Mouse (Mus musculus) neural tube, embryonic 15.5 days (tissue): ENCODE measurements around the gene Ipo13. TPM values are rescaled to one million over a fixed set of nuclear protein-coding genes. Genes with fewer than 3 reads are reported as not detected.
A peak's percentile ranks its signal among the peaks of the same experiment; 100 is the strongest.

ENCODE experiments used
- ATAC-seq: fragments of 200-750 bp; cut with Nextera tagmentation; 2 replicates; pipeline ENCODE4 v1.8.0; 2017; ENCODE audit warnings: mild to moderate bottlenecking, moderate TSS enrichment, moderate library complexity; ENCODE audit not compliant: low FRiP score
- H3K27ac ChIP-seq: fragments of 300-500 bp; sonication (generic); replicated peaks from 2 replicates; pipeline ENCODE4 v1.5.1; 2015; ENCODE audit warnings: mild to moderate bottlenecking, inconsistent platforms
- H3K27me3 ChIP-seq: fragments of 300-500 bp; sonication (generic); replicated peaks from 2 replicates; pipeline ENCODE4 v1.6.1; 2015; ENCODE audit warnings: inconsistent platforms
- H3K36me3 ChIP-seq: fragments of 300-500 bp; sonication (generic); 2 replicates; pipeline ENCODE4 v1.6.1; 2015; ENCODE audit warnings: inconsistent platforms
- H3K4me1 ChIP-seq: fragments of 300-500 bp; sonication (generic); 2 replicates; pipeline ENCODE4 v1.6.1; 2015; ENCODE audit warnings: inconsistent platforms
- H3K4me2 ChIP-seq: fragments of 300-500 bp; sonication (generic); 2 replicates; pipeline ENCODE4 v1.6.1; 2015; ENCODE audit warnings: inconsistent platforms, mild to moderate bottlenecking, moderate library complexity
- H3K4me3 ChIP-seq: fragments of 300-500 bp; sonication (generic); replicated peaks from 2 replicates; pipeline ENCODE4 v1.5.1; 2015; ENCODE audit warnings: mild to moderate bottlenecking, inconsistent platforms
- H3K9ac ChIP-seq: fragments of 300-500 bp; sonication (generic); replicated peaks from 2 replicates; pipeline ENCODE4 v1.6.1; 2015; ENCODE audit warnings: mild to moderate bottlenecking, inconsistent platforms
- H3K9me3 ChIP-seq: fragments of 300-500 bp; sonication (generic); replicated peaks from 2 replicates; pipeline ENCODE4 v1.6.1; 2016; ENCODE audit warnings: inconsistent platforms
- WGBS: fragments of 180-500 bp; shearing (Covaris S2); methylation state at CpG from one replicate; pipeline ENCODE4 v1.1.7; 2015; ENCODE audit warnings: mixed read lengths; 5-methylcytosine and 5-hydroxymethylcytosine counted together
- polyA plus RNA-seq: library from polyadenylated mRNA; unstranded; fragments of >200 nt; fragmentation: Nextera tagmentation; extraction: Ambion mirVana; gene quantifications from 2 replicates; pipeline ENCODE4 v1.2.1, GENCODE M21; 2015

Gene Ipo13
- polyA plus RNA-seq, 1 experiment from 2014 or later, result 59.3 TPM

DNA sequence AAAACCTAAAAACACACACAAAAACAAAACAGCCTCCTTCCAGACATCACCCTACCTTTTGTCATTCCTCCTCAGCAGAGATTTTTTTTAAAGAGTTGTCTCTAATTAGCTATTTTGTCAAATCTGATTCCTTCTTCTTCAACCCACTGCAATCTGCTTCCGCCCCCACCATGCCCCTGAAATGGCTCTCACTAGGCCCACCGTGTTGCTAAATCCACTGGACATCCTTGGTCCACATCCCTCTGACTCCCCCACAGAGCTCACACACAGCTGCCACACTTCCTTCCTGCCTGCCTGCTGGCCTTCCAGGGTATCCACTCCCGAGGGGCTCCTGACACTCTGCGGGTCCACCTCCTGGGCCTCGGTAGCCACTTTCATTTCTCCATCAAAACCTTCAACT, 36.1 kb downstream of the Ipo13 start:
- H3K27ac ChIP-seq, result no peak overlapping the region
- H3K36me3 ChIP-seq, result peaks cover 54% of the 10 kb centered on the region
- 77% methylated on average over 5 of the region's 5 CpGs for WGBS

GRCm38 (mm10) chr4:117878301-117878700, 36.5 kb downstream of the Ipo13 start:
- Histone ChIP-seq H3K9me3 (no peaks in the 10 kb centered on the region), H3K36me3 (peaks cover 58% of the 10 kb centered on the region), H3K27ac (no peak overlapping the region), H3K4me2 (no peak overlapping the region), H3K9ac (no peak overlapping the region), H3K27me3 (no peaks in the 10 kb centered on the region), H3K4me1 (peaks cover 42% of the 10 kb centered on the region), H3K4me3 (no peak overlapping the region)
- WGBS, result 39% methylated on average over 10 of the region's 10 CpGs
- ATAC-seq, result no peak

More for the DNA sequence above, 36.1 kb downstream of the Ipo13 start:
- no peak for ATAC-seq
- H3K4me3 ChIP-seq, result no peak overlapping the region
- peaks cover 46% of the 10 kb centered on the region for H3K4me1 ChIP-seq
- no peak overlapping the region for H3K4me2 ChIP-seq
- no peak overlapping the region for H3K9ac ChIP-seq
- H3K9me3 ChIP-seq, result no peaks in the 10 kb centered on the region
- H3K27me3 ChIP-seq, result no peaks in the 10 kb centered on the region

DNA sequence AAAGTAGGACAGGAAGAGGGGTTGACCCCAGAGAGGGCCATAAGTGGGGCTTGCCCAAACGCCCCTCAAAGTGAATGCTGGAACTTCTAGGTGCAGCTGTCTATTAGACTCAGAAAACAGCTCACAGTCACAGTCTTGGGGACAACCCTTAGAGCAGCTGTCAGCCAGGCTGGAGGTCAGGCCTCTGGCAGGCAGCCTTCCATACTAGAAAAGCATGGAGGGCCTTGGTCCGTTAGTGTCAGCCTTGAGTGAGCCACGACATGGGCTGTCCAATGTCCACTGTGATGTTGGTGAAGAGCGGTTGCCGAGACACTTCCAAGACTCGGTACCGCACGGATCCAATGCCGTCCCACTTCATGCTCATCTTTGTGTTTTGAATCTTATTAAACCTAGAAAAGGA, 41.2 kb downstream of the Ipo13 start:
- H3K4me3 ChIP-seq, result no peak overlapping the region
- no peak overlapping the region for H3K27ac ChIP-seq
- peaks cover 42% of the 10 kb centered on the region for H3K36me3 ChIP-seq
- H3K4me2 ChIP-seq, result no peak overlapping the region
- no peaks in the 10 kb centered on the region for H3K9me3 ChIP-seq
- H3K9ac ChIP-seq, result no peak overlapping the region
- 92% methylated on average over 9 of the region's 9 CpGs for WGBS
- peaks cover 19% of the 10 kb centered on the region for H3K4me1 ChIP-seq
- ATAC-seq, result no peak
- H3K27me3 ChIP-seq, result no peaks in the 10 kb centered on the region

DNA sequence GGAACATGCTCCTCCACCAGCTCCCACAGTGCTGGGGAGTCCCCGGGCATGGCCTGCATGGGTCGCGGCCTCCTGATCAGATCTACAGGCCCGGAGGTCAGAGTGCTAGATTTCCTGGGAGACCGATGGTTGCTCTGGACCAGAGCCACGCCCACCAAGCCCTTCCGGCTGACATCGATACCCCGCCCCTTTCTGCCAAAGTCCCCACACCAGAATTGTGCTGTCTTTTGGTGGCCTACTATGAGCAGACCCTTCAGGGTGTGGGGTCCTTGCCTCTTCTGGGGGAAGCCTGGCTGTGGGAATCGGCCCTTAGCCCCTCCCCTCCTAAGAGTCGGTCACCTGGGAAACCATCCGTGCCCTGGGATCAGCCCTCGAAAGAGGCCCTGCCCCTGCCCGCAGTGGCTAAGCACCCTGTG, 42.3 kb downstream of the Ipo13 start, which contains the start of gene Ccdc24:
Gene Ccdc24 (minus strand): TSS at position 87 of the 416 bp plus-strand sequence.
- H3K27me3 ChIP-seq, result no peaks in the 10 kb centered on the region
- ATAC-seq, result no peak
- H3K9me3 ChIP-seq, result no peaks in the 10 kb centered on the region
- WGBS, result 7% methylated on average over 14 of the region's 14 CpGs
- no peak within 1 kb of the TSS for H3K27ac ChIP-seq
- no peak within 1 kb of the TSS for H3K4me3 ChIP-seq
- H3K9ac ChIP-seq, result peak within 1 kb of the TSS; percentile 3; the same call in 1 of the 2 replicates
- peaks cover 42% of the 10 kb centered on the region for H3K36me3 ChIP-seq
- H3K4me1 ChIP-seq, result peaks cover 20% of the 10 kb centered on the region
- peak within 1 kb of the TSS; percentile 41 for H3K4me2 ChIP-seq

DNA sequence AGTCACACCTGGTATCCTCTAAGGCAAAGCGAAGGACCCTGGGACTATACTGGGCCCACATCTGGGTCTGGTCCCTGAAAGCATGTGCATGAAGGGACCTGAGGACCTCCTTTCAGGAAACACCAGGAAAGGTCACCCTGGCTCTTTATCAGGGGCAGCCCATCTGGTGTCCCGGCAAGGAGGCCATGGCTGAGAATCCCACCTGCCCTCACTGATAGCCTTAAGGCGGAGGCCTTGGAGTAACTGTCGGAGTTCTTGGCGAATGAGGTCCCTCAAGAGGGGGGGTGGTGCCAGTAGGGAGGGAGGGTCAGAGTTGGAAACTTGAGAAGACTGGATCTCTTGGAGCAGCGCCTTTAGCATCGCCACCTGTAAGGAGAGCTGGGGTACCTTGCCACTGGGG, 43.0 kb downstream of the Ipo13 start:
- ATAC-seq, result no peak; the same call in 1 of the 2 replicates
- Histone ChIP-seq H3K4me2 (no peak overlapping the region), H3K27me3 (no peaks in the 10 kb centered on the region), H3K9me3 (no peaks in the 10 kb centered on the region), H3K4me3 (no peak overlapping the region), H3K27ac (no peak overlapping the region), H3K4me1 (peaks cover 21% of the 10 kb centered on the region), H3K36me3 (peaks cover 36% of the 10 kb centered on the region), H3K9ac (no peak overlapping the region)
- 75% methylated on average over 7 of the region's 7 CpGs for WGBS

- Histone ChIP-seq H3K27ac (no peak overlapping the region), H3K9me3 (no peaks in the 10 kb centered on the region), H3K36me3 (peaks cover 23% of the 10 kb centered on the region), H3K27me3 (no peaks in the 10 kb centered on the region), H3K9ac (no peak overlapping the region), H3K4me3 (no peak overlapping the region), H3K4me2 (no peak overlapping the region), H3K4me1 (peaks cover 31% of the 10 kb centered on the region)
- ATAC-seq, result no peak
- 71% methylated on average over 1 of the region's 1 CpGs for WGBS
Measured at GRCm38 (mm10) chr4:117870437-117870836, 44.4 kb downstream of the Ipo13 start.

DNA sequence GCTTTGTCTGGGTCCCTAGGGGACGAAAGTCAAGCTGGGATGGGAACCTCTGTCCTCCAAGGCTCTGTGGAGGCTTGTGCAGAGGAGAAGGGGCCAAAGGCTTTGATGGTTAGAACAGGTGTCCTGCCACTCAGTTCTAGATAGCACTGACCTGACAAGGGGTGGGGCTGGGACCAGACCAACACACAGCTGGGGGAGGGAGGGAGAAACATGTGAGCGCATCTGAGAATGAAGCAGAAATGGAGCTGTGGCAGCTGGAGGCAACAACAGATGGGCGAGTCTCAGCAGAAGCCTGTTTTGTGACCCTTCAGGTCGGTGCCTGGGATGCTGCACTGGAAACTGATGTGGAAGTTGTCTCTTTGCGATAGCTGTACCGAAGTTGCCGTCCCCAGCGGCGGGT, 45.5 kb downstream of the Ipo13 start:
- no peak overlapping the region for H3K4me2 ChIP-seq
- ATAC-seq, result no peak
- peaks cover 32% of the 10 kb centered on the region for H3K4me1 ChIP-seq
- no peak overlapping the region for H3K27ac ChIP-seq
- peaks cover 12% of the 10 kb centered on the region; the same call in 1 of the 2 replicates for H3K36me3 ChIP-seq
- WGBS, result 74% methylated on average over 9 of the region's 9 CpGs
- no peaks in the 10 kb centered on the region for H3K9me3 ChIP-seq
- H3K9ac ChIP-seq, result no peak overlapping the region
- no peak overlapping the region for H3K4me3 ChIP-seq
- H3K27me3 ChIP-seq, result no peaks in the 10 kb centered on the region

DNA sequence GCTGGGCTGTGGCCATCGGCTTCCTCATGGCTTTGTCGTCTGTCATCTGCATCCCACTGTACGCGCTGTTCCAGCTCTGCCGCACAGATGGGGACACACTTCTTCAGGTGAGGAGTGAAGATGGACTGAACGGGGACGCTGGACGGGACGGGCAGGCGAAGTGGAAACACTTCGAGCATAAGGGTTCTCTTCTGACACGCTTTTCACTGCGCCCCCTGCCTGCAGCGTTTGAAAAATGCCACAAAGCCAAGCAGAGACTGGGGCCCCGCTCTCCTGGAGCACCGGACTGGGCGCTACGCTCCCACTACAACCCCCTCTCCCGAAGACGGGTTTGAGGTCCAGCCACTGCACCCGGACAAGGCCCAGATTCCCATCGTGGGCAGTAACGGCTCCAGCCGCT, 47.0 kb downstream of the Ipo13 start:
- Histone ChIP-seq H3K9me3 (no peaks in the 10 kb centered on the region), H3K4me1 (peaks cover 35% of the 10 kb centered on the region), H3K27me3 (no peaks in the 10 kb centered on the region), H3K27ac (no peak overlapping the region), H3K4me3 (no peak overlapping the region), H3K9ac (no peak overlapping the region), H3K4me2 (0 out of 2 replicates have a peak overlapping the region, but pooled peaks have one; percentile 19), H3K36me3 (0 out of 2 replicates have a peak, but pooled peaks cover 3% of the 10 kb centered on the region)
- WGBS, result 19% methylated on average over 24 of the region's 24 CpGs
- no peak for ATAC-seq

- no peak for ATAC-seq
- Histone ChIP-seq H3K9ac (no peak overlapping the region), H3K27me3 (no peaks in the 10 kb centered on the region), H3K4me1 (peaks cover 33% of the 10 kb centered on the region), H3K4me2 (no peak overlapping the region), H3K4me3 (no peak overlapping the region), H3K27ac (no peak overlapping the region), H3K36me3 (no peaks in the 10 kb centered on the region), H3K9me3 (no peaks in the 10 kb centered on the region)
- 80% methylated on average over 6 of the region's 6 CpGs for WGBS
Measured at GRCm38 (mm10) chr4:117867000-117867399, 47.8 kb downstream of the Ipo13 start.

GRCm38 (mm10) chr4:117866083-117866482, 48.7 kb downstream of the Ipo13 start:
- no peak for ATAC-seq
- H3K27ac ChIP-seq, result peak overlapping the region; percentile 45; the same call in 1 of the 2 replicates

DNA sequence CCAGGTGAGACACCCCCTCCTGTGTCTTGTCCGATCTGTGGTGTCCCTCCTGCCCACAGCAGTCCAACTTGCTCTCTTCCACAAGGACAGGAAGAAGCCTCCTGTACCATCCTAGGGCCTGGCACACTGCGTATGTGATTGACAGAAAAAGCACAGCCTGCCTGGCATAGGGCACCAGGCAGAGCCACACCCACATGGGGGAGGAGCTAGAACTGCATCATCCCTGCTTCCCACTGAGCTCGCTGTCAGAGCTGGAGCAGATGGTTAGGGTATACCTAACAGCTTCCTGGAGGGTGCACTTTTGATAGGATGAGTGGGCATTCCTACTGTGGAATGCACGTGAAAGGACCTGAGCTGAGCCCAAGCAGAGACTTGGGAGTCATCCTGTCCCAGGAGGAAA, 52.0 kb downstream of the Ipo13 start:
- H3K4me3 ChIP-seq, result no peak overlapping the region
- no peaks in the 10 kb centered on the region for H3K9me3 ChIP-seq
- H3K36me3 ChIP-seq, result no peaks in the 10 kb centered on the region
- H3K4me1 ChIP-seq, result peaks cover 27% of the 10 kb centered on the region; the same call in 1 of the 2 replicates
- H3K27me3 ChIP-seq, result no peaks in the 10 kb centered on the region
- no peak overlapping the region for H3K9ac ChIP-seq
- 31% methylated on average over 4 of the region's 4 CpGs for WGBS
- ATAC-seq, result peak; percentile 53
- H3K4me2 ChIP-seq, result no peak overlapping the region
- H3K27ac ChIP-seq, result no peak overlapping the region

More at GRCm38 (mm10) chr4:117866083-117866482, 48.7 kb downstream of the Ipo13 start:
- H3K9ac ChIP-seq, result no peak overlapping the region
- peaks cover 33% of the 10 kb centered on the region for H3K4me1 ChIP-seq
- no peaks in the 10 kb centered on the region for H3K27me3 ChIP-seq
- H3K4me3 ChIP-seq, result no peak overlapping the region
- no peaks in the 10 kb centered on the region for H3K9me3 ChIP-seq
- 62% methylated on average over 9 of the region's 9 CpGs for WGBS
- no peak overlapping the region for H3K4me2 ChIP-seq
- no peaks in the 10 kb centered on the region for H3K36me3 ChIP-seq

- H3K27ac ChIP-seq, result no peak overlapping the region
- H3K4me1 ChIP-seq, result peaks cover 14% of the 10 kb centered on the region; the same call in 1 of the 2 replicates
- 83% methylated on average over 9 of the region's 9 CpGs for WGBS
- no peak overlapping the region for H3K4me3 ChIP-seq
- no peaks in the 10 kb centered on the region for H3K36me3 ChIP-seq
- no peaks in the 10 kb centered on the region for H3K27me3 ChIP-seq
- H3K4me2 ChIP-seq, result no peak overlapping the region
- H3K9me3 ChIP-seq, result no peaks in the 10 kb centered on the region
- no peak for ATAC-seq
- H3K9ac ChIP-seq, result no peak overlapping the region
Measured at GRCm38 (mm10) chr4:117860570-117860969, 54.2 kb downstream of the Ipo13 start.
